Mouse (Mus musculus): ENCODE results near the gene Pet100. TPM values are rescaled to one million over a fixed set of nuclear protein-coding genes. Genes with fewer than 3 reads are reported as not detected.
"Not testable (repeated sequence)": the region's sequence is repeated elsewhere in the genome, so short reads cannot be mapped to it uniquely, and the experiment has no call there.

Gene Pet100
- polyA plus RNA-seq (2012; rRNA removed) = 66.2 and 68.9 TPM in 2 replicates

DNA sequence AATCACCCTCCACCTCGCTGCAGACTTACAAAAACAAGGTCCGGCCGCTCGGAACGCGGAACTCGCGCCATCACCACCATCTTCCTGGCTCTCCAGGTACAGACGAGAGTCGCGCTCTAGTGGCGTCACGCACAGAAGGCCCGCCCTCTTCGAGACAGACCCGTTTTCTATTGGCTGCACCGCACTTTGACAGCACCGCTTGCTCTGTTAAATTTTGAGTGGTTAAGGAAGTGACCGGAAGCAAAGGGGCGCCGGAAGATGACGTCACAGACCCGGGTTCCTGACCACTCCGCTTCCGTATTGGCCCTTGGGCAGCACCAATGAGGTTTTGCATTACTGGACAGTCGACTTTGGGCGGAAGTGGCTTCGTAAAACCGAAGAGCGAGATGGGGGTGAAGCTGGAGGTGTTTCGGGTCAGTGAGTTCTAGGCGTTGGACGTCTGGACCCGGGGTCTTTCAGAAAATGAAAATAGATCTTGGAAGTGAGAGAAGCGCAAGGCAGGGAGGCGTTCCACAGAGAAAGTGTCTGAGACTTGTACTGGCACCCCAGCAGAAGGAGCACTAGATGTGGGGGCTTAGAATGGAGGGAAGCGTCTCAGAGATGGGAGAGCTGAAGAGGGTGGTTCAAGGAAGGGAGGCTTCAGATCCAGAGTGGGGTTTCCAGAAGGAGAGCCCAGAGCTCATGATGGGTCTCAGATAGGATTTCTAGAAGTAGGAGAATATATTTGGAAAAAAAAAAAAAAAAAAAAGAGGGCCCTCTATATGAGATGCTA is at the start of gene Pet100, which contains the start of gene Xab2:
TSS of gene Pet100 (plus strand) at position 350 of the 772 bp plus-strand sequence.
TSS of gene Xab2 (minus strand) at position 118 of the 772 bp plus-strand sequence.
- DNase-seq (ENCODE audit: extremely low spot score in 1 of 2, low spot score in 1 of 2) = peak; percentile 99 to 100

DNA sequence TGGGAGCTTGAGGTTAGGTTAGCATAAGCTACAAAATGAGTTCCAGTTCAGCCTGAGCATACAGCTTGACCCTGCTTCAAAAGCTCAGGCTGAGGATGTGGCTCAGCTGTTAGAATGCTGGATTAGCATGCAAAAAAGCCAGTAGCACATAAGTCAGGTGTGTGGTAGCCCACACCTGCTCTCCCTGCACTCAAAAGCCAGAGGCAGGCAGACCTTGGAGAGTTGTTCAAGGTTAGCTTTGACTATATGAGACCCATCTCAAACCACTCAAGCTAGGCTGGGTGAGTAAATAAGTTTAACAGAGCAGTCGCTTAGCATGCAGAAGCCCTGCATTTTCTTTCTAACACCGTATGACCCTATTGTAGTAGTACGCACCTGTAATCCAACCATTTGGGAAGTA is 46.8 kb upstream of the Pet100 start:
- DNase-seq (ENCODE audit: extremely low spot score in 1 of 2, low spot score in 1 of 2) = no peak

DNA sequence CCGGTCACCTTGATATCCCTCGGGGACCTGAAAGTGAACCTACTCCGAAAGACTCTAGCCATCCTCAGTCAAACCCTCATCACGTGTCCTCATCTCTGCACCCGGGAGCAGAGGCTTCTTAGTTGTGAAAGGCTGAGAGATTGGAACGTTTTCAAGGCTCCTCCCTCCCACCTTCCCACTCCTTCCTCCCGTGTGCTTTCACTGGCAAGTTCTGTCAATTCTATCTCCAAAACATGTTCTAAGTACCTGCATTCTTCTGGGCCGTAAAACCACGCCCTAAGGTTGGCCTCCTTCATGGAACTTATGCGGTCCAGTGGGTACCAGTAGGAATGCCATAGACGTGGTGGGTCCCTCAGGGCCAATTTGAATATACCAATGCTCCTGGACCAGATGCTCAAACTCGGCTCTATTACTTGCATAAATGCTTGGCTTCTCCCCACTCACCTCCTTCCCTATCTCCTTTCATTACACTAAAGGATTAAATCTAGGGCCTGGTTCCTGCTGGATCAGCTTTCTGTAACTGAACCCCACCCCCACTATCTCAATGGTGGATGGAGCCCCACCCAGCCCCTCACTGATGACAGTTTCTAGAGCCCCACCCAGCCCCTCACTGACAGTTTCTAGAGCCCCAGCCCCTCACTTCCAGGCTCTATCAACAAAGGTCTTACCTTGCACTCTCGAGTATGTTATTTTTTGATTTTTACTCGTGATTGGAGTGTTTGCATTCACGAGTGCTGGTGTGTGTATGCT is 45.0 kb upstream of the Pet100 start:
- no peak for DNase-seq (ENCODE audit: extremely low spot score in 1 of 2, low spot score in 1 of 2)

DNA sequence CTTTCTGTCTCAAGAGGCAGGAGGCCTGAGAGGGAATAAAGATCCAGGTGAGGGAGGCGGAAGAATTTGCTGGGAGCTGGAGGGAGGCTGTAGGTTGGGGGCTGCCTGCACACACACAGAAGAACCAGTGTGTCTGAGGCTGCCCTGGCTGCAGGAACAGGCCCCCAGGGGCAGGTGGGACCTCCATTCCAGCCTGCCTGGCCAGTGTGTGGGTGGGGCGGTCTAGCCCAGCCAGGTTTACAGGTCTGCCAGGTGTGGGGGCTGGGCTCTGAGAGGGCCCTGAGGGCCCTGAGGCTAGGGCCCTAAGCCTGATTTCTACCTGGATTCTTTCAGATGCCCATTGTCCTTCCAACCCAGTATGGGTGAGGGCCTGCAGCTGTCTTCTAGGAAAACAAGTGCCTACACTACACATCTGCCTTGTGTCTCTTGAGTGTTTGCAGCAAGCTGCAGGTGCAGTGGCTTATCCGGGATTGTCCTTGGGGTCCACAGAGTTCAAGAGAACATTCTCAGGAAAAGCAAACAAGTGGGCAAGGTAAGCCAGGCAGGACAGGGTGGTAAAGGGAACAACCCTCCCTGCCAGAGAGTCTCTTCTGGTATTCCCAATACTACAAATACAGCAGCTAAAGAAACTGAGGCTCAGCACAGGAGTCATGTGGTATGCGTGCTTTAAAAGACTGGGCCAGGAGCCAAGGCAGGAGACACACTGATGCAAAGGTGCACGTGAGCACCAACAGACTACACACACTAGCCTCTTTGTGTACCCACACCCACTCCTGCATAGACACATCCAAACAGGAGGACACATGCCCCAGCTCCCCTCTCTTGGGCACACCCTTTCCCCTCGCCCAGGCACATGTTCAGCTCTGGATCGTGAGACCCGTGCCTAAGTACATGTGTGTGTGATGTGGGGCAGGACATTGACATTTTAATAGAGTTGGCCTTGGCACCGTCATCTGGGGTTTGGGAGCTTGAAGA is 41.7 kb upstream of the Pet100 start:
- DNase-seq (ENCODE audit: extremely low spot score in 1 of 2, low spot score in 1 of 2) = no peak

DNA sequence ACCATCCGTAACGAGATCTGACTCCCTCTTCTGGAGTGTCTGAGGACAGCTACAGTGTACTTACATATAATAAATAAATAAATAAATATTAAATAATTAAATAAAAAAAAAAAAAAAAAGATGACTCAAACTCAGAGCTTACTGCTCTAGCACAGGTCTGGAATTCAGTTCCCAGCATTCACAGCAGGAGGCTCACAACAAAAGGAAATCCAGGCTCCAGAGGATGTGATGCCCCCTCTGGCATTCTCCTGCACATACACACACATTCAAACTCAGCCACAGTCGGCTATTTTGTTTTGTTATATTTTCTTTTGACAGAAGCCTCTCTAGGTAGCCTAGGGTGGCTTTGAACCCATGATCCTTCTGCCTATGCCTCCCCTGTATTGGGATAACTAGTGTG is 39.4 kb upstream of the Pet100 start:
- not testable (repeated sequence) for DNase-seq (ENCODE audit: extremely low spot score in 1 of 2, low spot score in 1 of 2)

DNA sequence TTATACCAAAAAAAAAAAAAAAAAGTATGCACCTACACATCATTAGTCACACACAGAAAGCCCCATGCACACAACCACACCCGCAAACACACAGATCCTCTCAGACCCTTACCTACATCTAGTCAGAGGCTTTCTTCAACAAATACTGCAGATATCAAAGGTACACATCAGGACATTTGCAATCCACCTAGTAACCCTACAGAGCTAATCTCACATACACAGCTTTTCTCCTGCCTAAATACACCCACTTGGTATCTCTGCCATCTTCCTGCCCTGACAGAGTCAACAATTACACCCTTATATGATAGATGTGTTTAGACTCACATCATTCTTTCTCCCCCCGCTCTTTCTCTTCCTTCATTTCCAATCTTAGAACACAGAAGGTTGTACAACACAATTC is 34.9 kb upstream of the Pet100 start:
- no peak for DNase-seq (ENCODE audit: extremely low spot score in 1 of 2, low spot score in 1 of 2)

DNA sequence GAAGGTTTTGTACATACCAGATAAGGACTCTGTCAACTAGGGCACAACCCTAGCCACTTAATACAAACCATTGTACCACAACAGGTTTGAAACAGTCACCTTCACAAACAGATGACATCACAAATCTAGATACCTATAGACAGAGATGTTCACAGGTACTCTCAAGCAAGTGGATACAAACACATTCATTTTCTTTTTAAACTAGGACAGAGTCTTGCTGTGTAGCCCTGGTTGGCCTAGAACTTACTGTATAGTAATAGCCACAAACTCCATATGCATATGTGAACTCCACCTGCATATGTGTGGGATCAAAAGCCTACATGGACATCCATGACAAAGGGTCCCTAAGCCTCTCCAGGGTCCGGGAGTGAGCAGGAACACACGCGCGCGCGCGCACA is 34.4 kb upstream of the Pet100 start, which contains the start of gene Camsap3:
TSS of gene Camsap3 (plus strand) at position 301 of the 398 bp plus-strand sequence.
- DNase-seq (ENCODE audit: extremely low spot score in 1 of 2, low spot score in 1 of 2) = no peak

DNA sequence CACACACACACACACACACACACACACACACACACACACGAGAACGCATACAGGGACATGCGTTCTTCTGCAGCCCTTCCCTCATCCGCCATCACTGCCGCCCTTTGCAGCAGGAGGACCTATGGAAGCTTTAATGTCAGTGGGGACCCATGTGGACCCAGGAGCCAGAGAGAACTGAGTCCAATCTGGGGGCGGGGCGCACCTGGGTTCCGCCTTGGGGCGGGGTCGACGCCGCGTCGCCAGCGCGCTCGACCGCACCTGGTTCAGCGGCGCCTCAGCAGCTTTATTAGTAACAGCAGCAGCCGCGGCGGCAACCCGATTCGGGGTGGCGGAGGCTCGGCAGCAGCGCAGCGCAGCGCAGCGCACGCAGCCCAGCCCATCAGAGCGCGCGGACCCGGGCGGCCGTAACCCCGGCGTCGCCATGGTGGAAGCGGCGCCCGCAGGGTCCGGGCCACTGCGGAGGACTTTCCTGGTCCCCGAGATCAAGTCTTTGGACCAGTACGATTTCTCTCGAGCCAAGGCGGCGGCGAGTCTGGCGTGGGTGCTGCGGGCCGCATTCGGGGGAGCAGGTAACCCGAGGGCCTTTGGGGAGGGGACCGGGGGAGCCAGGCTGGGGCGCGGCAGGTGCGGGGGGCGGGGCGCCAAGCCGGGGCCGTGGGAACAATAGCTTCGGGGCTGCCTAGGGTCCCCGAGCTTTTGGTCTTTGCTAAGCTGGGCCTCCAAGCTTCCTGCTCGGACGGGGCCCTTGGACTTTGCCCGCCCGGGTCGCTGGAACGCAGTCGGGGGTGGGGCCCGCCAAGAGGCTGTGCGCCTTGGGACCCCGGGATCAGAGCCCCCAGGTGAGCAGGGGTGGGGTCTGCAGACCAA is 33.7 kb upstream of the Pet100 start:
- peak in 1 of 2 experiments; percentile 74 for DNase-seq (ENCODE audit: extremely low spot score in 1 of 2, low spot score in 1 of 2)

DNA sequence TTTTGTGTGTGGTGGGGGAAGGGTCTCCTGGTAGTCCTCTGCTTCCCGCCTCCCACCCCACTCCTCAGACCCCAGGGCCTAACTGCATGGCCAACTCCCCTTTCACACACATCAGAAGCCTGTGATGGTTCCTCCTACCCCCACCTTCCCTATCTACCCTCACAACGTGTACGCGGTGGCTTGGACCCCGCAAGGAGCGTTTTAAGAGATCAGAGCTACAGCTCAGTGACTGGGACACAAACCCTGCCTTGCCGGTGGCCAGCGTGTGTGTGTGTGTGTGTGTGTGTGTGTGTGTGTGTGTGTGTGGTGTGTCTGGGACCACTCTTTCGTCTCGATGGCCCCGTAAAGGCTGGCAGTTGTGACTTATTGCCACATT is 33.1 kb upstream of the Pet100 start:
- no peak for DNase-seq (ENCODE audit: extremely low spot score in 1 of 2, low spot score in 1 of 2)

DNA sequence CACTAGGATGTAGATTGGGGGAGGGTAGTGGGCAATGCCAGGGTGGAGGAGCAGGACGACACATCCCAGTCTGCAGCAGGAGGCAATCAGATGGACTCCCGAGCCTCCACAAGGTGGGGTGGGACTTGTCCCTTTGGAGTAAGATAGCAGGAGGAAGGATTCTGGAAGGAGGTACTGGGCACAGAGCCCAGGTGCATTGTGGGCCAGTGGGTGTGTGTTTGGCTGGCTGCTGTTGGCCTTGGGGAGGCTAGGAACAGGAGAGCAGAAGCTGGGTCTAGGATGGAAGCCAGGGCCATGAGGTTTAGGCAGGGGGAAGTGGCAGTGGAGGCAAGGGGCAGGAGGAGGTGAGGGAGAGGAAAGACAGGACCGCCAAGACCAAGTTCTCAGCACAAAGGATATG is 27.9 kb upstream of the Pet100 start:
- no peak for DNase-seq (ENCODE audit: extremely low spot score in 1 of 2, low spot score in 1 of 2)

DNA sequence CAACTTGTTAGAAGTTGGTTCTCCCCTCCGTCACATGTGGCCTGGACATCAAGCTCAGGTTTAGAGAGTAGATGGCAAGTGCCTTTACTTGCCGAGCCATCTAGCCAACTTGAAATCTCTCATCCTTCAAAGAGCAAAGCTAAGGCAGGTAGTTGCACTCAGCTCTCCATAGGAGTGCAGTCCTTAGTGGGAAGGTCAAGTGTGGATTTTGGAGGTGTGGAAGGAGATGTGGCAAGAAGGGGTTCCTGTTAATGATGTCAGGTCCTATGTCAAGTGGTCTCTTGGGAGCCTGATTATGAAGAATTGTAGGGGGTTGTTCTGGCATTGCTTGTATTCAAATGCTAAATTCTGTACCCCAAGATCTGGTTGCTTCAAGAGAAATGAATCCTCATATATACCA is 26.9 kb upstream of the Pet100 start:
- DNase-seq (ENCODE audit: extremely low spot score in 1 of 2, low spot score in 1 of 2) = no peak

DNA sequence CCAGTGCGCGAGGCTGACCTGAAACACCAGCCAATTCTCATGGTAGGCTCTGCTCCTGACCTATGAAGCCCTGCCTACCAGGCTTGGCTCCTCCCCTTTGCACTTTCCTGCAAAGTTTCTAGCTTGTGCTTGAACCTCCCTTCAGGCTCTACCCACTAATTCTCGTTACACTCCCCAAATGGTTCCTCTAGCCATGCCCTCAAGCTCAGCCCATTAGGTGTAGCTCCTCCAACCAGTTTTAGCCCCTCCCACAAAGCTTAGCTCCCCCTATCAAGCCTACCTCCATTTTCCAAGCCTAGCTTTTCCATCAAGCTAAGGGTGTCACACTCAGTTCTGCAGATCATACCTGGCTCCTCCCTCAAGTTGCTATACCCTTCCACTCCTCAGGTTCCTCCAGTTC is 23.3 kb upstream of the Pet100 start:
- no peak for DNase-seq (ENCODE audit: extremely low spot score in 1 of 2, low spot score in 1 of 2)

DNA sequence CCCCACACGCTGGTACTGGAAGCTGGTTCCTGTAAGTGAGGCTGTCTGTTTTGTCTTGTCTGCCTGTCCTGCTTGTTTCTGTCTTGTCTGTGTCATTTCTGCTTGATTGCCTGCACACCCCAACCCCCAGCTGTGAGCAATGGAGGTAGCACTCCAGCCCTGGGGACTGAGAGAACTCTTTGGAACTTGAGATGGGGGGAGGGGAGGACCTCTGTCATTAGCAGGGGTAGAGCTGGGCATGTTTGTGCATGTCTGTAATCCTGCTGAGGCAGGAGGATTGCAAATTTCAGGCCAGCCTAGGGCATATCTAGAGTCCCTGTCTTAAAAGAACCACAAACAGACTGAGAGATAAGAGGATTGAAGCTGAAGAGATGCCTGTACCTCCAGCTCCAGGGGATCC is 22.1 kb upstream of the Pet100 start:
- DNase-seq (ENCODE audit: extremely low spot score in 1 of 2, low spot score in 1 of 2) = no peak

DNA sequence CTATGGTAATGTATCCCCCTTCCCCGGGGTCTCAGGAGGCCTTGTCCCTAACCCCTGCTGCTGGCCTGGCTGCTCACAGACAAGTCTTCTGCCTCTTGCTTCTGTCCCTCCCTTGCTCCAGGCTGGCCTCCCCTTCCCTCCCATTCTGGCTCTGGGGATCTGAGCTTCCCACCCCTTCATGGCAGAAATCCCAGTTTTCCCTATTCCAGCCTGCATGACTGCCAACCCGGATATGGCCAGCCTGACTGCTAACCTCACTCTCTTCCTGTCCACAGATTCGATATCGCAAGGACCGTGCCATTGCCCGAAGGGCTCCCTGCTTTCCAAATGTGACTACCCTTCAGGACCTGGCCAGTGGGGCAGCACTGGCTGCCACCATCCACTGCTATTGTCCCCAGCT is 20.9 kb upstream of the Pet100 start:
- no peak for DNase-seq (ENCODE audit: extremely low spot score in 1 of 2, low spot score in 1 of 2)

DNA sequence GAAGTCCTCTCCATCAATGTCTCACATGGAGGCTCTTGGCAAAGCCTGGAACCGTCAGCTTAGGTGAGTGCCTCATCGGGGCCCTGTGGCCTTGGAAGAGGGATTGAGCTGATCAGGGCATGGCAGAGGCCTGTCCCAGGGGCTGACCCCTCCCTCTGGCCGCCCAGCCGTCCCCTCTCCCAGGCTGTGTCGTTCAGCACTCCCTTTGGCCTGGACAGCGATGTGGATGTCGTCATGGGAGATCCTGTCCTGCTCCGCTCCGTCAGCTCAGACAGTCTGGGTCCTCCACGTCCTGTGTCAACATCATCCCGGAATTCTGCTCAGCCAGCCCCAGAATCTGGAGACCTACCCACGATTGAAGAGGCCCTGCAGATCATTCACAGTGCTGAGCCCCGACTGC is 17.9 kb upstream of the Pet100 start:
- no peak for DNase-seq (ENCODE audit: extremely low spot score in 1 of 2, low spot score in 1 of 2)

DNA sequence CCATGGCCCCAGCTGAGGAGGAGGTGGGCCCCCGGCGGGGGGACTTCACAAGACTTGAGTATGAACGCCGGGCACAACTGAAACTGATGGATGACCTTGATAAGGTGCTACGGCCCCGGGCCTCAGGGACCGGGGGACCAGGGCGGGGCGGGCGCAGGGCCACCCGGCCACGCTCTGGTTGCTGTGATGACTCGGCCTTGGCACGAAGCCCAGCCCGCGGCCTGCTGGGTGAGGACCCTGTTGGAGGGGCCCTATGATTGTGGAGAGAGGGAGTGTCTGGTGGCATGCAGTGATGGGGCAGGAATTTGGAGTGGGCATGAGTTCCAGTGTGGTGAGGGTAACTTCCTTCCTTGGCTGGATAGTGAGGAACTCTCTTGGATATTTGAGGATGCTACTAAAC is 14.8 kb upstream of the Pet100 start:
- DNase-seq (ENCODE audit: extremely low spot score in 1 of 2, low spot score in 1 of 2) = no peak

DNA sequence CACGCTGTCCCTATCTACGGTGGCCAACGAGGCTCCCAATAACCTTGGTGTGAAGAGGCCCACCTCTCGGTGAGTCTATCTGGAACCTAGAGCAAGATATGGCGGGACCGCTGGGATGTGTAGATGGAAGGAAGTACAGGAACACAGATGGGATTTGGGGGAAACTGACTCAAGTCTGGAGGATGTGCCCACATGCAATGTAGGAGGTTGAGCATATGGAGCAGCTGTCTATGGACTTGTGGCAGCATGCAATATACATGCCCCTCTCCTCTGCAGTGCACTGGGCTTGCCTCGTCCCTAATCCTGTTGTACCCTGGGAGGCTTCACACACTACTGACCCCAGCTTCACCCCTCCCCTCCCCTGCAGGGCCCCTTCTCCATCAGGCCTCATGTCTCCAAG is 13.5 kb upstream of the Pet100 start:
- no peak for DNase-seq (ENCODE audit: extremely low spot score in 1 of 2, low spot score in 1 of 2)

DNA sequence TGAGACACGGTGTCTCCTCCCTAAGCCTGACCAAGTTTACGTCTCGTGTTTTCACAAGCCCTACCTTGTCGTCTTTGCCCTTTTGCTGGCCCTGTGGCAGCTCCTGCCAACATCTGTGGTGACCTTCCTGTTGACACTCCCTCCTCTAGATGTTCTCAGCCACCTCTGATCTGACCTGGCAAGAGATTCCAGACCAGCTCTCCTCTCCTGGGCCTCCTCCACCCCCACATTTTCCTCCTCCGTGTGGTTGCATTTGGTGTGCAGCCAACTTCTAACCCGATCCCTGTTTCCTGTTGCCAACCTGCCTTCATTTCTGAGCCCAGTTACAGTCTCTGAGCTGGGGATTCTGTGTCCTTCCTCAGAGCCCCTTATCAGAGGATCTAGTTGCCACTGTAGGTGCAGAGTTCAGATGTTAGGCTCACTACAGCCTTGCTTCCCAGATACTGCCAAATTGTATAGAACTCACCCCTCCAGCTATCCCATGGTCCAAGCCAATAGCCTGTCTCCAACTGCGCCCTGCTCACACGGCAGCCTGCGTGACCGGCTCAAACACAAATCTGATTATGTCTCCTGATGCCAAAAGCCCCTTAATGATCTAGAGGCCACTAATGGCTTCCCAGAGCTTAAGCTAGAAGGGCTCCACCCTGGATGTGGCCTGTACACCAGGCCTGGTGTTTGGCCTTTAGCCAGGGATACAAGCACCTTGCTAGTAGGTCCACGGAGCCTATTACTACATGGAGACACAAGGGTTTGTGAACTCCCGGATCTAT is 12.1 kb upstream of the Pet100 start:
- no peak for DNase-seq (ENCODE audit: extremely low spot score in 1 of 2, low spot score in 1 of 2)

DNA sequence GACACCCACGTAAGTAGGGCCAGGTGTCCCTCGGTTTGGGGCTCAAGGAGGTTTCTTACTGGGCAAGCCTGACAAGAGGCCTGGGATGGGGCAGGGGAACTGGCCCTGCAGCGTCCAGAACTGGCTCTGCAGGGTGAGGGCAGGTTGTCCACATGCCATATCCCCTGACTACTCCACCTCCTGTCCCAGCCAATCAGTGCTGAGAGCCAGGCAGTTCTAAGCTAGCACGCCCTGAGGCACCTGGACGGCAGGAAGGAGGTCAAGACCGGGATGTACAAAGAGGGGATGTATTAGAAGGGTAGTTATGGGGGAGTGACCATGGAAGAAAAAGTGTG is 11.6 kb upstream of the Pet100 start:
- DNase-seq (ENCODE audit: extremely low spot score in 1 of 2, low spot score in 1 of 2) = no peak

Data from frontal cortex, adult 2 months (tissue).